Mouse (Mus musculus) gastrocnemius, adult 2 months (tissue): Measurements from ENCODE around the gene Tenm3. TPM values are rescaled to one million over a fixed set of nuclear protein-coding genes. Genes with fewer than 3 reads are reported as not detected.
A peak's percentile ranks its signal among the peaks of the same experiment; 100 is the strongest.

ENCODE experiments used
- DNase-seq: peaks from one replicate; pipeline ENCODE4 v3.0.0; 2022
- H3K27ac ChIP-seq: fragments of 200-600 bp; 2 replicates; pipeline ENCODE4 v1.8.1; 2022; ENCODE audit warnings: mild to moderate bottlenecking
- H3K4me3 ChIP-seq: fragments of 200-600 bp; 2 replicates; pipeline ENCODE4 v1.8.1; 2022; ENCODE audit warnings: mild to moderate bottlenecking, moderate library complexity
- CTCF ChIP-seq: fragments of 200-600 bp; IDR thresholded peaks from 2 replicates; pipeline ENCODE4 v1.8.1; 2022; ENCODE audit warnings: antibody characterized with exemption, mild to moderate bottlenecking, moderate library complexity
- intact Hi-C: fragments of 180-260 bp; cut with DNase I; formaldehyde crosslinking; loops from one replicate; pipeline ENCODE4 v1.15.1; 2025
- total RNA-seq, 2 experiments: library from RNA; stranded (reverse); gene quantifications; 2 replicates each; pipeline ENCODE4 v1.2.3; 2021

Gene Tenm3
- total RNA-seq, 2 experiments from 2014 or later: 10.0 to 13.7 TPM

GRCm38 (mm10) chr8:48299341-48299740, 544.4 kb downstream of the Tenm3 start:
- no peak for TF ChIP-seq CTCF
- DNase-seq: no peak
- intact Hi-C loops: no loop called here
- Histone ChIP-seq H3K27ac (no peak overlapping the region), H3K4me3 (no peak overlapping the region)

GRCm38 (mm10) chr8:48296371-48296770, 547.4 kb downstream of the Tenm3 start:
- Histone ChIP-seq H3K4me3 (no peak overlapping the region), H3K27ac (no peak overlapping the region)
- no peak for DNase-seq
- no peak for TF ChIP-seq CTCF
- intact Hi-C loops: no loop called here

- no peak for TF ChIP-seq CTCF
- Histone ChIP-seq H3K4me3 (no peak overlapping the region), H3K27ac (no peak overlapping the region)
- DNase-seq: no peak
- intact Hi-C loops: no loop called here
Observed at GRCm38 (mm10) chr8:48295558-48295957, 548.2 kb downstream of the Tenm3 start.

- TF ChIP-seq CTCF: no peak
- no peak overlapping the region for H3K27ac ChIP-seq
- no peak for DNase-seq
- H3K4me3 ChIP-seq: no peak overlapping the region
- intact Hi-C loops: no loop called here
Observed at GRCm38 (mm10) chr8:48293797-48294196, 550.0 kb downstream of the Tenm3 start.

GRCm38 (mm10) chr8:48285432-48285831, 558.3 kb downstream of the Tenm3 start:
- TF ChIP-seq CTCF: no peak
- intact Hi-C loops: no loop called here
- H3K27ac ChIP-seq: no peak overlapping the region
- DNase-seq: no peak
- no peak overlapping the region for H3K4me3 ChIP-seq

- Histone ChIP-seq H3K4me3 (no peak overlapping the region), H3K27ac (no peak overlapping the region)
- intact Hi-C loops: no loop called here
- no peak for TF ChIP-seq CTCF
- DNase-seq: no peak
Observed at GRCm38 (mm10) chr8:48281855-48282254, 561.9 kb downstream of the Tenm3 start.

GRCm38 (mm10) chr8:48279360-48279759, 564.4 kb downstream of the Tenm3 start:
- TF ChIP-seq CTCF: peak; percentile 40
- DNase-seq: no peak

GRCm38 (mm10) chr8:48277986-48278635, 565.6 kb downstream of the Tenm3 start:
- no peak for TF ChIP-seq CTCF
- Histone ChIP-seq H3K4me3 (no peak overlapping the region), H3K27ac (no peak overlapping the region)
- intact Hi-C loops: no loop called here
- no peak for DNase-seq

More at GRCm38 (mm10) chr8:48279360-48279759, 564.4 kb downstream of the Tenm3 start:
- intact Hi-C loops: no loop called here
- no peak overlapping the region for H3K4me3 ChIP-seq
- no peak overlapping the region for H3K27ac ChIP-seq

- intact Hi-C loops: no loop called here
- Histone ChIP-seq H3K4me3 (no peak overlapping the region), H3K27ac (no peak overlapping the region)
- no peak for TF ChIP-seq CTCF
- DNase-seq: no peak
Observed at GRCm38 (mm10) chr8:48275066-48275465, 568.7 kb downstream of the Tenm3 start.

- no peak for DNase-seq
- no peak overlapping the region for H3K27ac ChIP-seq
- intact Hi-C loops: no loop called here
- no peak for TF ChIP-seq CTCF
- H3K4me3 ChIP-seq: no peak overlapping the region
Observed at GRCm38 (mm10) chr8:48274566-48274965, 569.2 kb downstream of the Tenm3 start.

- no peak for DNase-seq
Observed at GRCm38 (mm10) chr8:48268638-48269037, 575.1 kb downstream of the Tenm3 start.

GRCm38 (mm10) chr8:48260265-48260664, 583.5 kb downstream of the Tenm3 start:
- no peak for TF ChIP-seq CTCF
- no peak overlapping the region for H3K4me3 ChIP-seq
- intact Hi-C loops: no loop called here
- no peak for DNase-seq
- no peak overlapping the region for H3K27ac ChIP-seq

More at GRCm38 (mm10) chr8:48268638-48269037, 575.1 kb downstream of the Tenm3 start:
- TF ChIP-seq CTCF: no peak
- Histone ChIP-seq H3K4me3 (no peak overlapping the region), H3K27ac (no peak overlapping the region)
- intact Hi-C loops: no loop called here

GRCm38 (mm10) chr8:48259832-48260231, 583.9 kb downstream of the Tenm3 start:
- Histone ChIP-seq H3K27ac (no peak overlapping the region), H3K4me3 (no peak overlapping the region)
- TF ChIP-seq CTCF: no peak
- DNase-seq: no peak
- intact Hi-C loops: no loop called here

- intact Hi-C loops: no loop called here
- TF ChIP-seq CTCF: no peak
- Histone ChIP-seq H3K4me3 (no peak overlapping the region), H3K27ac (no peak overlapping the region)
- DNase-seq: peak; percentile 64
Observed at GRCm38 (mm10) chr8:48243876-48244275, 599.9 kb downstream of the Tenm3 start.
